Mouse (Mus musculus) kidney, postnatal 10 days (tissue): ENCODE results near the gene Rbm33.
A peak's percentile ranks its signal among the peaks of the same experiment; 100 is the strongest.

Experiments
- DNase-seq: peaks from one replicate; pipeline ENCODE4 v3.0.0; 2021; ENCODE audit warnings: mixed read lengths

Gene Rbm33

DNA sequence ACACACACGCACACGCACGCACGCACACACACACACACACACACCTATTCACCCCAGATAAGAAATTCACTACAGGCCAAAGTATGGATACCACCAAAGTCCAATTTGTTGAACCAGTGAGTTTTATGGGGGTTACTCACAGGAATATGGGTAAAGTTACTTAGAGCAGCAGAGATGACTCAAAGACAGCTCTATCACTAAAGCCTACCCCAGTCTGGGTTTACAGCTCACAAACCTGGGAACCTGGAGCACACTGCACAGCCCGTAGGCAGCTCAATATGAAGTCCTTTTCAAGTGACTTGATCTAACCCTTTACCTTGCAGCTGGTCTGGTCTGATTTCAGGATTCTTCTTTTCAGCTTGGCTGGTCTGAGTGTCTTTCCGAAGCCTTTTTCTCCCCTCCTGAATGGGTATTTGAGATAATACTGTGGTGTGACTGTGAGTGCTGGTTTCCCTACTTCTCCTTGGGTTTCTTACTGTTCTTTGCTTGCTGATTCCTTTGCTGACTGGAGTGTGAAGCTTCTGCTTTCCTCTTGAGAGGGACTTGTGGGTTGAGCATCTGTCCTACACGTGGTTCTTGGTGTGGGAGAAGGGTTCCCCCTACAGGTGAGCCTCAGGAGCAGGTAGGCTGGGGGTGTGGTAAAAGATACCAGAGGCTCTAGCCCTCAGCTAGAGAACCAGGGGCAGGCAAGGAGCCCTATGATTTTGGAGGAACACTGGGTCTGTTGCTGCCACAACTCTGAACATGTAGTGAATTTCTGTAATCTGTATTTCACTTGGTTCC is 12.3 kb downstream of the Rbm33 start:
- DNase-seq = peak; percentile 22

- DNase-seq = peak; percentile 11
These were observed 16.8 kb downstream of the Rbm33 start for GRCm38 (mm10) chr5:28333731-28334130.

DNA sequence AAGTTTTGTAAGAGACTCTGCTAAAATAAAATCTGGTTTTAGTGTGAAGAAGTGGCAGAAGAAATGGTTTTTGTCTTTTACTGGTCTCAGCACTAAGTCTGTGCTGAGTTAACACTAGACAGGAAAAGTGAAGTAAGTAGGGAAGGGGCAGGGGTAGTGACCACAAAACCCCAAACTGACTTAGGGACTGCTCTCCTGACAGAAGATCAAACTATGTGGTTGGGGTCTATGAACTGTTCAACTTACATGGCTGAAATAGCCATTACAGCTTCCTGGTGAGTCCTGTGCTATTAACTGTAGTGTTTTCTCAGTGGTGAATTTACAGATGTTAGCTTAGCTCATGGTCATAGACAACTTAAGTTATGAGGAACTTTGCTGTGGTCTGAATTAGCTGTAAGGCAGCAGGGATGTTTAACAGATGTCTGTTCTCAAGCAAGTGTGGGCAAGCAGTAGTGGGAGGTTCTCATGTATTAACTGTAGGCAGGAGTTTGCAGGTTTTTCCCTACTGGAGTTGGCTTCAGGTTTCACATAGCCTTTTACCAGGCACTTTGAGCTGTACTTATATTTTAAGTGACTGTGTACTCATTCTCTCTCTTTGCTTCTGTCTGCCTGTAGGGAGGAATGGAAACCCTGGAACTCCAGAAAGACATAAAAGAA is 35.1 kb downstream of the Rbm33 start:
- DNase-seq = no peak

- DNase-seq = no peak
These were observed 38.7 kb downstream of the Rbm33 start for GRCm38 (mm10) chr5:28355614-28356013.

- DNase-seq = no peak
These were observed 43.8 kb downstream of the Rbm33 start for GRCm38 (mm10) chr5:28360745-28361144.

DNA sequence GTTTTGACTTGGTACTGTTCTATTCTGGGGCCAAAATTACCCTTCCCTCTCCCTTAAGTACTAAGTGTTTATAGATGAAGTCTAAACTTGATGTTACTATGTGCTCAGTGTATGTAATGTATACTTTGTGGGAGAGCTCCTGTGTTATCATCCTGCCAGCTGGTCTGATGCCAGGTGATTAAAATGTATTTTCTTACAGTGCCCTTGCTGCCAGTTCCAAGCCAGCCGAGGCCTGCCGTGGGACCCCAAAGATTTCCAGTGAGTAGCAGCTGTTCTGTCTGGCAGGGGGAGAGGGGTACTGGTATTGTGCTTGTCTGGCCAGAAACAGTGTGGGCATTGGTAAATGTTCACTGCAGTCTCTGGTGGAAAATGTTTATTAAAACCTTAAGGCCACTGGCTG is 51.1 kb downstream of the Rbm33 start:
- DNase-seq = no peak

GRCm38 (mm10) chr5:28370836-28371235 is 53.9 kb downstream of the Rbm33 start:
- DNase-seq = no peak

GRCm38 (mm10) chr5:28372172-28372664 is 55.3 kb downstream of the Rbm33 start:
- DNase-seq = no peak

DNA sequence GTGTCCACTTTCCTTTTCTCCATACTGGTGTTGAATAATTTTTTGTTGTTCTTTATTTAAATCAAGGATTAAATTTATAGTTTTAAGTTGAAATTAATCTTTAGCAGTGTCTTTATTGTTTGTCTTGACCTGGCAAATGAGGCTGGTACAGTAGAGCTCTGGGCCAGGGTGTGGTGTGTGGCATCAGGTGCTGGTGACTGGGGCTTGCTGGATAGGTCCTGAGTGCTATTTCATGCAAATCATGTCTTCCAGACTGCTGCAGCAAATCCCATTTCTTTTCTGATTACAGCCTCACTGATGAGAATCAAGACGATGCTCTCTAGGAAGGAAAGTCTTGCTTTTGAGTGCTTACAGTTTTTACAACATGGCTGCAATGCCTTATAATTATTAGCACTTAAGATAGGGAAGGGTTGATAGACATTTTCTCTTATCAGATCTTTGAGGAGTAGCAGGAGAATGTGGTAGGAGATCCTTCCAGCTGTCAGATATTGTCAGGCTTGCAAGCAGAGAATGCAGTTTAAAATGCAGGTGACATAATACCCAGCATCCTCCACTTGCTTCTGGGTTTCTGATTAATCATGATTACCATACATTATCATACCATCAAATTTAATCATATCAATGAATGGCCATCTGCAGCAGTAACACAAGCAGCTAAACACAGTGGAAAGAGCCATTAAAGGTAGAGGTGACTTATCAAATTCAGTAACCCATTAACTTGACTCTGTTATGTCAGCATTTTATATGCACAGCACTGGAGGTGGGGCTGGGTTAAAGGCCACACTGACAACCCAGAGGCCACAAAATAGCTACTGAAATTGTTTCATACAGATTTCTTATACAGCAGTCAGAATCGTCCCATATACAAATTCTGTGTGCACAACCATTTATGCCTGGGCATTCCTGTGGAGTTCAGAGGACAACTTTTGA is 56.8 kb downstream of the Rbm33 start:
- no peak for DNase-seq

- DNase-seq = no peak
These were observed 60.4 kb downstream of the Rbm33 start for GRCm38 (mm10) chr5:28377299-28377698.

- no peak for DNase-seq
These were observed 65.4 kb downstream of the Rbm33 start for GRCm38 (mm10) chr5:28382289-28382688.

GRCm38 (mm10) chr5:28386783-28387182 is 69.9 kb downstream of the Rbm33 start:
- DNase-seq = no peak

- no peak for DNase-seq
These were observed 70.7 kb downstream of the Rbm33 start for GRCm38 (mm10) chr5:28387531-28388179.

DNA sequence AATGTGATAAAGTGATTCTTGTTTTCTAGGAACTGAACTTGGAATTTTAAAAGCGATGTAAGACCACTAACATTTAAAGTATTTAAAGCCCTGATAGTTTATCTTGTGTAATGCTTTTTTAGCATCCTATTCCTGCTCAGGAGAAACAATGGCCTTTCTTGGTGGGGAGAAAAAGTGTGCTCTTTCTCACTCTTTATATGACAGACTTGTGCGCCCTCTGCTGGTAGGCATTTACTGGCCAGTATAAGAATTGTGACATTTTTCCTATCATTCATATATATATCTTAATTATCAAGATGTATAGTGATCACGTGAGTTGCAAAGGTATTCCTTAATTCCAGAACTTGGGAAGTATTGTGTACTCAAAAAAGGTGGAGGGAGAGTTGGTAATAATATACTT is 71.3 kb downstream of the Rbm33 start:
- peak; percentile 86 for DNase-seq

DNA sequence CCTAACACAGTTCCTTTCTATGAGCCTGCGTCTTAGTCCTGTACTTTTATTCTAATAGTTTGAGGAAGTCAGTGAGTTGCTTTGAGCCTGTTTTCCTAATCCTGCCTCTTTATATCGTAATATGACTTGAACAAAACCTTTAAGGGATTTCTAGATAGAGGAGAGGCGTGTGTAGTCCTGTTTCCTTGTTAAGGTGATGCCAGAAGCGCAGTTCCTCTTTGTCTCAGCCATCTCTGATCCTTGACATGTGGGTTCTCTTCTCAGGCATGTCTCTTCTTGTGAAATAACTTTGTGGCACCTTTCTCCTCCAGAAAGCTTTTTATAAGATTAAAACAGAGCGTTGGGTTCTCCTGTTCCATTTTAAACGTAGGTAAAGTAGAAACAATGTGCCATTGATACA is 73.3 kb downstream of the Rbm33 start:
- no peak for DNase-seq

DNA sequence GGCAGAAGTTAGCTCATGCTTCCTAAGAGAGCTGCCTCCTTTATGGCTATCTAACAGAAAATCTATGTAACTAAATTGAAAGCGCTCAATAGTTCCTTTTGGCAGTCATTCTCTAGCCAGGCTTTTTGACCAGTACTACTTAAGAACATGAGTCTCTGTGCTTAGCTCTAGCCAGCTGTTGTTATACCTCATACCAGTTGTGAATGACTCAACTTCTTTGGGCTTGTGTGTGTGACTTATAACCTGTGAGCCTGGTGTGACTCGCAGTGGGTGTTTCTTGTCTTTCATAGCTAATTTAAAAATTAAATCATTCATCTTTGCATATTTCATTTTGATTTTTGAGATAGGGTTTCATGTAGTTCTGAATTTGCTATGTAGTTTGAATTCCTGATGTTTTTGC is 80.4 kb downstream of the Rbm33 start:
- DNase-seq = no peak

GRCm38 (mm10) chr5:28398736-28399135 is 81.8 kb downstream of the Rbm33 start:
- DNase-seq = no peak

- DNase-seq = no peak
These were observed 82.7 kb downstream of the Rbm33 start for GRCm38 (mm10) chr5:28399451-28400115.

GRCm38 (mm10) chr5:28402756-28403155 is 85.8 kb downstream of the Rbm33 start:
- DNase-seq = no peak

GRCm38 (mm10) chr5:28406662-28407061 is 89.7 kb downstream of the Rbm33 start:
- DNase-seq = no peak

DNA sequence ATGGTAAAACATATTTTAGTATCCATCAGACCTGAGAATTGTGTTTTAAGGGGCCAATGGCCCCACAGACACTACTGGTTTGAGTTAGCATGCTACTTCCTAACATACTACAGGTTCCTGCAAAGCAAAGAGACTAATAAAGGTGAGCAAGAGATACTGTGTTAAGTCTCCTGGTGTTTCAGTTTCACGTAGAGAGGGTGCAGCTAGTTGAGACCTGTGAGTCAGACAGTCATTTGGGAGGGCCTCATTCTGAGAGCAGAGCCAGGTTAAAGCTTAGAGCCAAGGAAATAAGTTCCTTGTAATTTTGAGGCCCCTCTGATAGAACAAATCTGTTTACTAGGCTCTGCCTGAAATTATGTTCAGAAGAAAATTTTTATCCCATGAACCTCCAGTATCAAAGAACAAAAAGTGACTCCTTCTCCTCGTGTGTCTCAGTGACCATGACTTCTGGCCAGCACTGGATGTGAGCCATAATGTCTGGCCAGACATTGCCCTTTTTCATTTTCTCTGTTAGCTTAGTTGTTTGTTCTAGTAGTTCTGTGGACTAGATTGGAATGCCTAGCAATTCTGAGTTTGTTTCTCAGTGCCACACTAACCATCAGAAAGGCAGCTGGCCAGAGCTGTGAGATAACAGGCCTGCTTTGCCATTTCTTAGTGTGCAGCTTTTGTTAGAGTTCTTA is 95.2 kb downstream of the Rbm33 start:
- DNase-seq = no peak

GRCm38 (mm10) chr5:28413533-28413932 is 96.6 kb downstream of the Rbm33 start:
- no peak for DNase-seq
